8 mouse cellular contexts compared by ENCODE assay signal in the genomic region with DNA sequence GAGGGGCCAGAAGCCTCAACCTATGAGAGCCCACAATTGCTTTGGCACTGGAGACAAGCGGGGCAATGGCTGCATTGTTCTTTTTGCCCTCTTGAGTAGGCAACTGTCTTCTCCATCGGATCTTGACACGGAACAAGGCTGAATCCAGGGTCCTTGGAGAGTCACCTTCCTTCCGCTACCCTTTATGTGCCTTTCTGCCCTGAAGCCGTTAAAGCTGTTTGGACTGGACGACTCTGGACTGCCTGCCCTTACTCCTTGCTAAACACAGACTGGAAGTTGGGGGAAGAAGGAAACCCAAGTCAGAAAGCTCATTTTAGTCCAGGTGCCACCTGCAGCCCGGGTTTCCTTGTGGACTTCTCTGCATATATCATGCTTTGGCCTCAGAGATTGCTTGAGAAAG. TPM values are rescaled to one million over a fixed set of nuclear protein-coding genes. Genes with fewer than 3 reads are reported as not detected.
DNase-seq lines count a peak whose midpoint lies in the region; ATAC-seq lines count a peak whose summit lies in the region.

No protein-coding gene starts in this region.

- ATAC-seq in cerebellum, adult (ENCODE audit: insufficient number of reproducible peaks, low FRiP score, low TSS enrichment) = peak; percentile 6; the same call in 1 of the 2 replicates
- ATAC-seq in liver, embryonic 12.5 days = no peak

- H3K36me3 ChIP-seq in hindbrain, embryonic 10.5 days = no peaks in the 10 kb centered on the region
- H3K36me3 ChIP-seq in liver, embryonic 12.5 days = no peaks in the 10 kb centered on the region

- H3K4me3 ChIP-seq in hindbrain, embryonic 10.5 days = peak overlapping the region; percentile 78
- peak overlapping the region; percentile 51 for H3K4me3 ChIP-seq in liver, embryonic 12.5 days

- peaks cover 40% of the 10 kb centered on the region for H3K4me1 ChIP-seq in hindbrain, embryonic 10.5 days (replicated peaks)
- H3K4me1 ChIP-seq in liver, embryonic 12.5 days = no peaks in the 10 kb centered on the region

- H3K9ac ChIP-seq in liver, embryonic 12.5 days = no peak overlapping the region

- peak overlapping the region; percentile 87 for H3K27ac ChIP-seq in hindbrain, embryonic 10.5 days
- H3K27ac ChIP-seq in liver, embryonic 12.5 days = no peak overlapping the region

- peak overlapping the region; percentile 68 for H3K4me2 ChIP-seq in liver, embryonic 12.5 days

- DNase-seq in cerebellum, postnatal 36 days = no peak
- DNase-seq in ES-CJ7 (ENCODE audit: low read depth, low spot score) (peak; percentile 5), adipocyte (ENCODE audit: low spot score) (no peak)
- DNase-seq in hindbrain, embryonic 10.5 days (ENCODE audit: low spot score) = peak; percentile 42
- DNase-seq in ovary, postnatal 36 days (ENCODE audit: low spot score) = no peak
- DNase-seq in right cerebral cortex, adult 18-20 months = no peak

- no peaks in the 10 kb centered on the region for H3K9me3 ChIP-seq in hindbrain, embryonic 10.5 days
- no peaks in the 10 kb centered on the region for H3K9me3 ChIP-seq in liver, embryonic 12.5 days (replicated peaks)

- H3K27me3 ChIP-seq in hindbrain, embryonic 10.5 days (ENCODE audit: insufficient read depth, poor library complexity, severe bottlenecking) = peaks cover 61% of the 10 kb centered on the region
- H3K27me3 ChIP-seq in liver, embryonic 12.5 days (replicated peaks) = peaks cover 42% of the 10 kb centered on the region

- WGBS in hindbrain, embryonic 10.5 days = 3% methylated on average over 7 of the region's 7 CpGs
- WGBS in liver, embryonic 12.5 days (ENCODE audit: insufficient replicate concordance) = 7% methylated on average over 7 of the region's 7 CpGs

RNA-seq across cellular contexts. Expression of gene Plppr1, which starts 0.5 kb away (rescaled TPM):
- 5.4 and 13.0 TPM in 2 replicates for polyA plus RNA-seq in hindbrain, embryonic 10.5 days (2016; fragmentation: Nextera tagmentation; extraction: Ambion mirVana)
- 0.25 and 0.32 TPM in 2 replicates for polyA plus RNA-seq in liver, embryonic 12.5 days (2016; fragmentation: Nextera tagmentation; extraction: Ambion mirVana)

Comparison
In these comparisons a context has a peak if more than half of its experiments do, and no peak if none do; other contexts are left out.
1. DNase-seq: peak in ES-CJ7 (single experiment) and hindbrain, embryonic 10.5 days (single experiment); none in cerebellum, postnatal 36 days (0 of 2), ovary, postnatal 36 days (single experiment), right cerebral cortex, adult 18-20 months (single experiment) and adipocyte (single experiment).